Mouse (Mus musculus) neural tube, embryonic 10.5 days (tissue): ENCODE measurements at regions not wholly inside any gene's neighbourhood (a gene's known extent, or its start where the extent isn't known, plus 50 kb on each side); places are given as distances from the start of the nearest gene placed in this dataset.
A peak's percentile ranks its signal among the peaks of the same experiment; 100 is the strongest.

ENCODE experiments used
- DNase-seq: peaks from one replicate; pipeline ENCODE4 v3.0.0-alpha.2; 2017; ENCODE audit warnings: low spot score; ENCODE audit errors: extremely low spot score

DNA sequence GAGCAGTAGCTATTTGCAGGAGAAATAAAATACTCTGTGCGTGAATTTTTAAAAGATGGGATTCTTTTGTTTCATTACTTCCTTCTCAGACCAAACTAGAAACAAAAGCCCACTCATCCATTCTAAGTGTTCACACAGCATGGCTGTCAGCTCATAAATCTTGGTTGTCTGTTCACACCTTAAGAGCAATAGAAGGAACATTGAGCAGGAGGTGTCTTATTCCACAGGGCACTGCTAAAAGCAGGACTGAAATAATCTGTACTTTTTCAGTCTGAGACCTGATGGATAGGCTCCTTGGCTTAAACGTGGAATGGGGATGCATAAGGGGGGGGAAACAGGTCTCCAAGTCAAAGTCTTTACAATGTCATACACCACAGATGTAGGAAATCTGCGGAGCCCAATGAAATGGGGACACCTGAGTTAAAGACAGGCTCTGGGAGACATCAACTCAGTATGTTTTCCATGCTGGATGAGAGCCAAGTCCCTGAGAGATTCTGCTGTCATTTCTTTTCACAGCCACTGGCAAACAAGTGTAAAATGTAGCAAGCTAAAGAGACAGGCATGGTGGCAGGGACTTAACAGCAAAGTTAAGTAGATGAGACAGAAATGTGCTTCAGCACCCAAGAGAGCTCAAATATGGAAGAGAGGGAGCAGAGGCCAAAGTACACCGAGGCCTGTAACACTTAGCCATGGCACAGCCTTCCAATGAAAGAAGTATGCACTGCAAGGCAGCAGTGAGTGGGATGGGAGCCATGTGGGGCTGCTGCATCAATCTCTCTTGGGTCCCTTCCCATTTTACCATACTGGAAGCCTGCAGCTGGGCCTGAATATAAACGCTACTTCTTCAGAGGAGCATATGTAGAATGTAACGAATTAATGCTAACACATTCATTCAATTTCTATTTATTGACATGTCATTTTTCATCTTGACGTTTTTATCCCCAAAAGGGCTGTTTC is 2492.0 kb upstream of the Gm7489 start:
- no peak for DNase-seq

DNA sequence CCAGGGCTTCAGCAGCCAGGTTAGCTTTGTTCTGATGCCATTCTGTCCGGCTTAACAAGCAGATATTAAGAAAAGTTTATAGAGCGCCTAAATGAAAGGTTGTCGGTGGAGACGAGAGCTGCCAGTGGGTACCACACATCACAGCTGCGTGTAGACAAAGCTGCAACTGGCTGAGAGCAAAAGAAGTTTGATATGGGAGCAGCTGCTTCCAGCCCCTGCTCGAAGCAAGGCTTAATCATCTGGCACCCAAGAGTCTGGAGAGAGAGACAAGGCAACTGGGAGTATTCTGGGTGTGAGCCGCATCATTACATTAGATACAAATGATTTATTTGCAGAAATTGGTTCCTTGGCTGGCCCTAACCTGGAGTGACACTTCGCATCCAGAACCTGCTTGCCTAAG is 2488.7 kb upstream of the Gm7489 start:
- no peak for DNase-seq

DNA sequence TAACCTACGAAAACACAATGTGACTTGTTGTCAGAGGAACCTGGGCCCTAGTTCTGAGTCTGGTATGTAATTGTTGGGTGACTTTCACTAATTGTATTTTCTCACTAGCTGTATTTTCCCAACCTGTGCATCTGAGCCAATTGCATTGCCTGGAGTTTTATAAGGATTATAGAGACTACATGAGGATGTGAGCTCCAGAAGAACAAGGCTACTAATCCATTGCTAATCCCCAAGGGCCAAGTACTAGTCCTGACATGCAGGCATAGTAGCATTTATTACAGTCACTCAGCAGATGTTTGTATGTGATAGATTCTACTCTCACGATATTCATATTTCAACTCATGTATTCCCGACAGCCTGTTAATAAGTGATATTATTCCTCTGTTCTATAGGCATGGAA is 2481.1 kb upstream of the Gm7489 start:
- no peak for DNase-seq

DNA sequence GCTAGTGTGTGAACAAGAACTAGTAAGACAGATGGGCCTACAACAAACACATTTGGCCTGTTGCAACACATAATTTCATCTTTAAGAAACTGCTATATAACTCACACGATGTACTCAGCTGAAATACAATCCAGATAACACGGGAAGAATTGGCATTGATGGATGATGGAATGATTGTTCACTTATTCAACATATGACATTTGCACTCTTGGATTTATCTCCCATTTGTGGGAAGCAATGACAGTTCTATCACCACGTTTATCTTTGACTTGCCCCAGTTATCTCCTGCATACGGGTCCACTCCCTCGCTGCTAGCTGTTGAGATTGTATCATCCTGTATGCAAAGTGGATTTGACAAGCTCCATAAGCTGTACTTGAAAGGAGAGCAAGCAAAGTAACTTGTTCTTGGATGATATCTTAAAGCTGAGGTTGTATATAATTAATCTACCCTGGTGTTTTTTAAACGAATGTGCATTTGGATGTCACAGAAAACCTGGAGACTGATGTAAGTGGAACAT is 2474.9 kb upstream of the Gm7489 start:
- no peak for DNase-seq

DNA sequence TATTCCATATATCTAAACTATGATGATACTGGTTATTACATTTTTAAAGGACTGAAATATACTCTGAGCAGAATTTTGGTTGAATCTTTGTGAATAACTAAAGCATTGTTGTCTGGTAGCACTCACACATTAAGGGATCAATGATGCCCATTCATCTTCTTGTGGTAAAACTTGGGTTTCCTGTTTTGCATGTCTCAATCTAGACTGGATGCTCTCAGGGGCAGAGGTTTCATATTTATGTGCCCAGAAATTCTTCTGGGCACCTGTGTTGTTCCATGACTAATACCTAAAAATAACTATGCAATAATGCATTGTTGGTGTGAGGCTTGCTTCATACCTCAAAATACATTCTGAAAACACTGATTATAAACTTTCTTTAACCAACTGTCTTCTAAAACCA is 2472.7 kb upstream of the Gm7489 start:
- no peak for DNase-seq

DNA sequence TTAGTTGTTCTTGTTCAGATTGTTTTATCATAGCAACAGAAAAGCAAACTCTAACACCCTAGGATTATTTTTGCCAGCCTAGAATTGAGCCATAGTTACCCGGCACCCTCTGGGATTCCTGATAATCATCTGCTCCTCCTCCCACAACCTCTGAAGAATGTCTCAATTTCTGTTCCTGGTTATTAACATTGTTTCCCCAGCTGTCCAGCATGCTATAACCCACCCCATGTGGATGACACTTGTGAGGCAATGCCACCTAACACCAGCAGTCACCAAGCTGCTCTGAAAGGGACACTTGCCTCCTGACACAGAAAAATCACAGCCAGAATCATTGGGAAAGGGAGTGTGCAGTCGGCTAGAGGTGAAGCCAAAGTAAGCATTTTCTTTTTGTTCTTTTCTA is 2442.1 kb upstream of the Gm7489 start:
- no peak for DNase-seq

DNA sequence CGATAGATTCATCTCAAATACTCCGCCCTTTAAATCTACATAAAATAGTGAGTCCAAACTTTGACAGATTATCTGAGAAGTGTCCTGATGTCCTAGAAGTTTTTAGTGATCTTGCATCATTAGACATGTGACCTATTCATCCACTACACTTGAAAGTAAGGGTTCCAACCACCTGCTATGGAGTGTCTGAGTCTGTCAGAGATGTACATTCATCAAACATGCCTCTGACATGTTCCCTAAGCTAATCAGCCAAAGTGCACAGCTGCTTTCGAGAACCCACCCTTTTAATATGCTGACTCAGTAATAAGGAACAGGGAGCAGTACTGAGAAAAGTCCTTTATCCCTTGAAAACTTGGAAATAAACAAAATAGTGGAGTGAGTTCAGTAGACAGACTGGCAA is 2414.8 kb upstream of the Gm7489 start:
- no peak for DNase-seq

DNA sequence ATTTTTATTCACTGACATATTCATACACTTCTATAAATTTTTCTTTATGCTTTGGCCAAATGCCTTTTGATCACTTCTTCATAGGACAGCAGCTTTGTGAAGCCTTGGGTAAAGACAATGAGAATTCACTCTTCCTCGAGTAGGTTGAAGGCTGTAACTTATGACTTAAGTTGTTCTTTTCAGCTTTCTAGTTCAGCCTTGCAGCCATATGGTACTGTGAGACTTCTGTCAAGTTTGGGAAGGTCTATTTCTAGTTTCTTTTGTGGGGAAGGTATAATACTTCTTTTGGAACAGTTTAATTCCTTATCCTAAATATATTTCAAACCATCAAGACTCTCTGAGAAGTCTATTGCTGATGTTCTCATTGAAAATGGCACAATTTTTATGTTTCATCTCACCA is 2413.6 kb upstream of the Gm7489 start:
- DNase-seq = no peak

DNA sequence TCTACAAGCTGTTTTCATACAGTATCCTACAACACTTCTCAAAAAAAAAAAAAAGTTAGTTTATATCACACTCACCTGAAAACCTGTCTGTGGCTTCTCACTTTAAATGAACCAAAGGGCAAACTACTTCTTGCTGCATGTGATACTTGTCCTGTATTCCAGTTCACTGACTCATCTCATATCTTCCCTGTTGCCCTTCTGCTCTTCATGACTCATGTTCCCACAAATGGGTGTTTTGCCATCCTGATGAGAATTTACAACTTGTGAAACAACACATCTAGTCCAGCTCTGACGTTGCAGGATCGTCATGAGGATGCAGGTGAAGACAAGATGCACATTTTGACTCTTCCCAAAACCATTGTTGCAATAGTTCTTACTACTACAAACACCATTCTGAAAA is 2412.7 kb upstream of the Gm7489 start:
- DNase-seq = no peak

DNA sequence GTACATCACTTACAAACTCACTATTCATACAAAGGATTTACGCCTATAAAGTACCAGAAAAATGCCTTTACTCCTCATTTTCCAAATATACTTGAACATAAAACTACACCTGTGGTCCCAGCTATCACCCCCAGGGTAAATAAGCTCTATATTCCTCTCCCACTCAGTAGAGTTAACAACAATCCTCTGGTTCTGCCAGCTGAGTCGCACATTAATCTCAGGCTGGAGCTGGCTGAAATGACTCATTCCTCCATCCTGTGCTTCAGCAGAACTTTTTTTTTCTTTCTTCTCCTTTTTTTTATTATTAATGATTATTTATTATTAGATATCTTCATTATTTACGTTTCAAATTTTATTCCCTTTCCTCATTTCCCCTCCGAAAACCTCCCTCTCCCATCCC is 2402.8 kb upstream of the Gm7489 start:
- DNase-seq = no peak

DNA sequence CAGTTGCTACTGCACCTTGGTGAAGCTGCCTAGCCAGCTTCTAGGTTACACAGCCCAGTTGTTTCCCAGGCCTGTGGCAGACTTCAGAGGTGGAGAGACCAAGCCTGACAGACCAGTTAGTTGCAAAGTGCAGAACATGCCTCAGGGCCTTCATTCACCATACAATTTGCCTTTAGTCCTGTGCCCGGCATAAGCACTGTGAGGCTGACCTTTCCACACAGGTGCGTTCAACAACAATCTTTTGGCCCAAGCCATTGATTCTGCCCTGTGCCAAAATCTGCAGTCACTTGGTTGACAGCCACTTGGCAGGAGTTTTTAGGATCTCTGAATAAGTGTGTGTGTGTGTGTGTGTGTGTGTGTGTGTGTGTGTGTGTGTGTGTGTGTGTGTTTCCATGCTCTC is 2400.5 kb upstream of the Gm7489 start:
- no peak for DNase-seq

DNA sequence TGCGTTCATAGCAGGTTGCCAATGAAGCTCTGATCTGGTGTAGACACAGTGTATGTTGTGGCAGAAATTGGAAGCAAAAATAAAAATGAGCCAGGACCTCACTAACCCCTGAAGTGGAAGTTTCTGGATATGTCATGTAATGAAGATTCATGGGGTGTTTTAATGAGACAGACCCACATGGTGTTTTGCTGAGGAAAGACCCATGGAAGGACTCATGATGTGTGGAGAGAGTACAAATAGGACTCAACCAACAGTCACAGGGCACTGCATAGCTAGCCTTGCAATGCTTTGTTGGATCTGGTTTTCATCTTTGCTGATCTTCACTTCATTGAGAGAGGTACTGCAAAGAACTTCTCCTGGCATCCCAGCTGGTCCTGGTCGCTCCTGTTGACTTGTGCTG is 2399.2 kb upstream of the Gm7489 start:
- no peak for DNase-seq

DNA sequence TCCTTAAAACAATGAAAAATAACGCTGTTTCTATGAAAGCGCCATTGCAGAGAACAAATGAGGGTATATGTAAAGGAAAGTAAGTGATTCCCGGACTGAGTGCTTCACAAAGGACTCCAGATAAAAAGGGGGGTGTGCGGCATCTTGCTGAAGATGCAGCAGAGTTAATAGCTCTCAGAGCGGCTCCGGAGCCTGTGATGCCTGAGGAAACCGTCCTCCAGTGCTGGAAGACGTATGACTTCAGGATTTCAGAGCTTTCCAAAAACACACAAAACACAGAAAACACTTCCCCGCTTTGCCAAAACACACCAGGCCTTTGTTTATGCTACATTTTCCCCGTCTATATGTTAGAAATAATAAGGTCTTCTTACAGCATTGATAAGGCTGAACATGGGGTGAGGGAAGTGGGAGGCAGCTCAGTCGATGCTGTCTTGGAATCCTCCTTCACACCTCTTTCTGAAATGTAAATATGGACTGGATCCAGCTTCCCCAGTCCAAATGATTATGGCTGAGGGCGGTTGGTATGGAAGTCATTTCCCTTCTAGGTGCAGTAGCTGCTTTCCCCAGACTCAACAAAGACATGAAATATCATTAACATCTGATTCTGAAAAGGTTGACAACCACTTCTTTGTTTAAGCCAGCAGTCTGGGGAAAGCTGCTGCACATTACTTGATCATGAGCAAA is 2382.5 kb upstream of the Gm7489 start:
- no peak for DNase-seq

DNA sequence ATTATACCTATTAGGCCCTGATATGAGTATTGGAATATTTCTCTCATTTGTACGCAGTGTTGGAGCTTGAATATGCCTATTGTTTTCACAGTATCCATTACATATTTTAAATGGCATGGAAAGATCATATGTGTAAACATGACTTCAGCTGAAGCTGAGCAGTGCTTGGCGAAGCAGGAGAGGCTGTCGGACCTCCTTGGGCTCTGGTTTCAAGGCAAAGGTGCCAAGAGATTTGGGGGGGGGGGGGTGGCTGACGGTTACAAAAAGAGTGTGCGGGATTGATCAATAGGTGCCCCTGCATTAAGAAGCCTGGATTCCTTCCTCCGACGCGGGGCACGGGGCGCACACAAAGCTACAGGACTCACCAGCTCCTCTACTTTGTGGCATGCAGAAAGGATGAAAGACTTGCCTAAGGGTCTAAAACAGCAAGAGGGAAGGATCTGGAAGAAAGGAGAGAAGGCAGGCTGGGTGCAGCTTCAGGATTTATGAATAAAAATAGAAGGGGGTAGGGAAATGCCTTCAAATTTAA is 2381.9 kb upstream of the Gm7489 start:
- peak; percentile 19 for DNase-seq

DNA sequence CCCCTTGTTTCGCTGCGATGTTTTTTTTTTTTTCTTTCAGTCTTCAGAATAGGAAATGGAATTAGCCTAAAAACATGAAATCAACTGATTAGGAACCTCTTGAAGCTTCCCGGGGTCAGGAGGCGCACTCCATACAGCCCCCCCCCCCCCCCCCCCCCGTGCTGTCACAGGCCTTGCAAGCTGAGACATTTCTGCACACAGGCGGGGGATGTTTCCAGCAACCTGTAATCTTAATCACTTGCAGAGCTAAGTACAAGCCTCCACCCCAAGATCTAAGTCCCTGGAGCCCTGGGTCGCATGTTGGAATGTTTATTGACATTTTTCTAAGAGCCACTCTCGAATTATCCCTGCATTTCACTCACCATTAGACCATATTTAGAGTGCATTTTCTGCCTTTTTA is 2381.4 kb upstream of the Gm7489 start:
- peak; percentile 31 for DNase-seq

DNA sequence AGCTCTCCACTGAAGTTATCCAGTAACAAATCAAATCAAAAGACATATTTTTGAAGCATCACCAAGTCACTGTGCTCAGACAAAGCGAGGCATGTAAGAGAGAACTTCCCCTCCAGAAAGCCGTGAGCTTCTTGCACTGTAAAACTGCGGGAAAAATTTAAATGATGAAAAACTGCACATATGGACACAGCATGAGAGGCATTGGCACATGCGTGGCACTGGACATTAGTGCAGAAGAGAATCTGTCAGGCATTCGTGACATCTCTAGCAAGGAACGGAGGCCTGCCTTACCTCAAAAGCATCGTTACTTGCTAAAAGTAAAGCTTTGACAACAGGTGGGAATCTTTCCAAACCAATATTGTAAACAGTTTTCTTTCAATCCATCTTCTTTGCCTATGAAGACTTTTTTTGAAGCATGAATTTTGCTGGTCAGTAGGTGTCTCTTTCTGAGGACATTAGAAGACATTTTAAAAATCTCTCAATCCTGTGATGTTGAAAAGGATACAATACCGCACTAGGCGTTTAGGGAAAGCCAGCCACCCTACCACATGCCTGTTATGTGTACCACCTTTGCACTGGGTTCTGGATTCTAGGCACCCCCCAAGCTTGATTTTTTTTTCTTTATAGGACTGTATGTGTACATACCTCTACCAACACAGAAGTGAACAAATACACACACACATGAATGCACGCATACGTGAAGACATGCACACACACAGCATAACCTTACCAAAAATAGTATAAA is 2380.5 kb upstream of the Gm7489 start:
- DNase-seq = no peak

DNA sequence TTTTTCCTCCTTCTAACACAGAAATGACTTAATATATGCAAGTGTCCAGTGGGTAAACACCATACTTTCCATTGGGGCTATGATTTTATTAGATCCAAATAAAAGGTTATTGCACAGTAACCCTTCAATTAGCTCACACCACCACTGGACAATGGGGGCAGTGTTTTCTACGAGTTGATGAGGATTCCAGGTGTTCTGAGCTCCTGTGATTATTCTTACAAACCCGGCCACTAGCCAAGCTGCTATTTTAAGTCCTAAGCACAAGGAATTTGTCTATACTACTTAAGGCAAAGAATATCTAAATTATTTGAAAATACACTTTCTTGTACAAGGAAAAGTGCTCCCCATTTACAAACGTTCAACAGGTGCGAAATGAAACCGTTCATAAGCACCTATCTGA is 2379.9 kb upstream of the Gm7489 start:
- DNase-seq = no peak

DNA sequence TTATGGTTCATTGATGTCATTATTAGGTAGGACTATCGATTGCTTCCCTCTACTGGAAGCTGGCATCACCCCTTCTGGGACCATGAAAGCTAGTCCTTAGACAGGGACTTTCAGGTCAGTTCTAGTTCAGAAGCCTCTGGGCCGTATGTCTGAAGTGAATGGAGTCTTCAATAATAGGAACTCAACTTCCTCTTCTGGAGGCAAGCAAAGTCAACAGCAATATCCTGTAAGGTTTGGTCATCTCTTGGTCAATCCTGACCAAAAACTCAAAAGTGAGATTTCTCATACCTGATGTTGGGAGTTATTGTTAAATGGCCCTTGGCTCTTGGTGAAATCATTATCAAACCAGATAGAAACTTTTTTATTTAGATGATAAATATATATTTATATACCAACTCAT is 2377.6 kb upstream of the Gm7489 start:
- no peak for DNase-seq

DNA sequence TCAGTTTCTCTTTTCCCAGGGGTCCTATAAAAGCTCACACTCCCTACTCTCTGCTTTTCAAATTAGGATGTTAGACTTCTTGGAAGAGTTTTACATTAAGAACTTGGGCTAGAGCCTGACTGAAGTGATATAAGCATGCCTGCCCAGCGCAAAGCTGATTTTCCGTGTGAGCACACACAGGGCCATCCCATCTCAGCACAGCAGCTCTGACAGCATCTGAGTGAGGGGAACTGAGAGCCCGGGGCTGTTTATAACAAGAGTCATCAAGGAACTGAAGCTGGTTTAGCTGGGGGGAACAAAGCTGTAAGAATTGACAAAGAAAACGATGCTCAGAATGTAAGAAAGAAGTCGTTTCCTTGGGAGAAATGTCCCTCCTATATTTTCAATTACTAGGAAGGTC is 2373.4 kb upstream of the Gm7489 start:
- no peak for DNase-seq

DNA sequence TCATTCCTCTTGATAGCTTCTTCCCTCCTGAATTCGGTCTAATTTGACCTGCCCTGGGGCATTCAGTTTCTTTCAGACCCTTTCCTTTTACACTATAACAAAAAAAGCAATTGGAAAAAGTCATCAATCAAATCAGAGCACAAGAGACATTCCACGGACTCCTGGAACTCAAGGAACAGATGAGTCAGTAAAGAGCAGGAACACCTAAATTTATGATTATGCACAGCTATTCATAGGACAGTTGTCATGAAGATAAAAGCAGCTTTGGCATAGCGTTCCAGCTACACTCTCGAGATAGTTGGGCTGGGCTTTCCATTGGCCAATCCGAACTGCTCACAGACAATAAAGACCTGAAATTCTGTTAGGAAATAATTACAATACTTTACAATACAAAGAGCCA is 2348.4 kb upstream of the Gm7489 start:
- no peak for DNase-seq

DNA sequence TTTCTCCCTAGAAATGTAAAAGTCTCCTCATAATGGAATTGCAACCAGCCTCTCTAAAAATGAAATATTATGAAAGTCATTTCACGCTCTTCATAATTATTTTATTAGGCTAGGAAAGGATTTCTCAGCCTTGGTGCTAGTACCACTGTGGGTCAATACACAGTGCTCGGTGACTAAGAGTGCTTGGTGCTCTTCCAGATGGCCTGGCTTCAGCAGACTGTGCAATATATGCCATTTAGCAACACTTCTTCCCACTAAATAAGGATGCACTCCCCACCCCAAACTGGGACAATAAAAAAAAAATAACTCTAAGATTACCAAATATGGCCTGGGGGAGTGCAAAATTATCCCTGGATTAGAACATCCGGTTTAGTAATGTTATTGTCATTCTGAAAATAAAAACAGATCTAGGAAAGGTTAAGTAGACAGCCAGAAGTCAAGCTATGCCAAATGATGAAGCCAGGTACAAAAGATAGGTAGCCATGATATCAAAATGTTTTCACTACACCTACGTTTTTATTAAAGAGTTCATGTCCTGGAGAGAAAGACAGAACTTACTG is 2333.4 kb upstream of the Gm7489 start:
- DNase-seq = no peak
